Mouse (Mus musculus) mouse embryonic stem cell (cell line): ENCODE results near the gene Fuz.

ENCODE experiments used
- in situ Hi-C, 2 experiments: fragments of 300-500 bp; cut with MboI; formaldehyde crosslinking; loops; 1 replicate in 1 of 2; 3 replicates in 1 of 2; pipeline ENCODE4 v1.14.3; 2019 to 2020; ENCODE audit warnings: low sequenced_read_pairs in 2 of 2, low pct_unique_long_range_greater_than_20kb in 1 of 2, mixed read lengths in 1 of 2; ENCODE audit not compliant: unreplicated experiment in 1 of 2

Fuz gene

DNA sequence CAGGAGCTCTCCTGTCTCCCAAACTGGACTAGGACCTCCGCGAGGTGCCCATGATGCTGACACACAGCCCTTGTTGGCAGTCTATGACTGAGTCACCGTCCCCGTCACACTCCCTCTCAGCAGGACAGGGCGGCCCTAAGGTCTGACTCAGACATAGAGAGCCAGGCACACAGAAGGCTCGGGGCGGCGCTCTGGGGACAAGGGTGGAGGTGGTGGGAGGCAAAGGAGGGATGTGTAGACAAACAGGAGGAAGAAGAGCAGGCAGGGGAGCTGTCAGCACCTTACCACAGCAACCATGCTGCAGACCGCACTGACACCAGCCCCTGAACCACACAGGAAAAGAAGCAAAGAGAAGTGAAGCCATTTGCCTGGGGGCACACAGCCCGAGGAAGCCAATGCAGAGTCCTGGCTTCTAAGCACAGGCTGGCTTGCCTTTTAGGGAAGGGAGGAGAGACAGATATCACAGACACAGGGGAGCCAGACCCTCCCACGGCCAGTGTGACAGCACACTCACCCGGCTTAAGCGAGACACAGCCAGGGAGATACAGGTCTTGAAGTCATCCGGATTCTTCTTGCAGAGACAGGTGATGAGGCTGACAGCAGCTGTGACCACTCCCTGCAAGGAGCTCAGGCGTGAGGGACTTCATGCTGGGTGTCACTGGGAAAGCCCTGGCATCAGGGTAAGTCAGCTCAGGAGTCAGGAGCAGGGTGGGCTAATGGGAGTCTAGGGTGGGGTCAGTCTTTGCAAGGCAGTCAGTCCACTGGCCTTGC, 13.0 kb downstream of the Fuz start:
- in situ Hi-C loops, result no loop called here

DNA sequence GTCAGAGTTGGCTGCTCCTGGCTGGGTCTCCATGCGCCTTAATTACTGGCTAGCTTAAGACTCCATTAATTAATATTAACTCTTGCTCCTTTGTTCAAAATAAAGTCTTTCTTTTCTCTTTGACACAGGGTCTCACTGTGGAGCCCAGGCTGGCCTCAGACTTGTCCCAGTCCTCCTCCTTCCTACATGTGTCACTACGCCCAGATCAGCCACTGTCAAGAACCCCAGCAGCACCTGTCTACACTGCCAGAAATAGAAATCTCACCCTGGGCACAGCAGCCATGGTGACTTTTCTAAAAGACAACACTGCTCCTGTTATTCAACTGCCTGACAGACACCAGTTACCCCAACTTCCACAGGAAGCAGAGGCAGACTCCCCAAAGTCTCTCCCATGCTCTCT, 18.5 kb downstream of the Fuz start:
- in situ Hi-C loops, result no loop called here

DNA sequence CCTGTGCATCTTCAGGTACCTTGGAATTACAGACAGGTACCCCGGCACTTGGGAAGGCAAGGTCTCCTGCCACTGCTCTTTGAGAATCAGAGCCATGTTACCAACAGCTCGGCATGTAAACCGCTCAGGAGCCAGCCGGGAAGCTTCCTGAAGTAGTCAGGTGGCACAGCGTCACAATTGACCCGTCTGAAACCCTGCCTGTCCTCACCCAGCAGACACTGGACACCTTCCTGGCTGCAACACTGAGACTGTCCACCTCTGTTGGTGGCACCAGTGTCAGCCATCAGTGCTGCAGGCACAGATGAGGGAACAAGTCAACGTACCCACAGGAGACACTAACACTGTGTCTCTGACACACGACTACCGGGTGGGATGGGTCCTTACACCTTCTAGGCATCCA, 19.4 kb downstream of the Fuz start:
- in situ Hi-C loops, result no loop called here

DNA sequence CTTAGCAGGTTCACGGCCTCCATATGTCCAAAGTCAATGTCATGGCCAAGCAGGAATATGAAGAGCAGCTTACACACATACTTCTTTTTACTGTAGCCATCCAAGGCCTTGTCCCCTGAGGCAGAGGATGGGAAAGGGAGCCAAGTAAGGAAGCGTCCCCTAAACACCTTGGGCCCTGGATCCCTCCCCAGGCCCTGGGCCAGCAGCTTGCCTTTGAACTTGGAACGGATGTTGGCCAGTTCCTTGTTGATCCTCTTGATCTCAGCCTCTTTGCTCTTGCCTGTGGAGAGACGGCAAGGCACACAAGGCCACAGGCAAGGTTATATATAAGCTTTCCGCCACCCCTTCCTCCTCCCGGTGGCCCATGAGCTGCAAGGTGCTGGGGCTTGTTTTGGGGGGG, 20.3 kb downstream of the Fuz start:
- in situ Hi-C loops, result no loop called here

DNA sequence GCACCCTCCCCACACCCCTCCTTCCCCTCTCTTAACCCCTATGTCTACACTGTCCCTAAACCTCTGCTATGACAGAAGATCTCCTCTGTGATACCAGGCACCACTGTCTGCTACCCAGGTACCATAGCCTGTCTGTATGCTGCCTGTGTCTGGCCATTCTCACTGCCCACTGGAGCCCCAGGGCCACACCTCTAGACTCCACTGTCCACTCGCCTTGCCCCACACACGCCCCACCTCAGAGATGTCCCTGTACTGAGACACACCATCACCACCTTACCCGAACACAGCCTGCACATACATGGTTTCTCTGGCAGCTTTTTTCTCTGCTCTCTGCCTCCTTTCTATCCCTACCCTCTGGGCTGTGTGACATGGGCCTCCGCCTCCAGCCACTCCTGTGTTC, 21.0 kb downstream of the Fuz start:
- in situ Hi-C loops, result no loop called here

DNA sequence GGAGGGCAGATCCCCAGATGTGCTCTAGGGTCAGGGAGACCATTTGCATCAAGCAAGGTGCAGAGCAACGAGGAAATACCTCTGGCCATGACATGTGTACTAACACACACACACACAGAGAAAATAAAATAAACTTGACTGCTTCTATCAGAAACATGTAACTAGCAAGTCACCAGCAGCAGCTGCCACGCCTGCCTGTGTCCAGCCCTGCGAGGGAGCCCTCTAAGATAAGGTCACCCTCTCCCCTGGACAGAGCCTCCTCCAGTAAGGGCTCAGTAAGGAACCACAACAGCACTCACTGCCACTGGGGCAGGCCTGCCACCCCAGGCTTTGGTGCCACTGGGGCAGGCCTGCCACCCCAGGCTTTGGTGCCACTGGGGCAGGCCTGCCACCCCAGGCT, 22.3 kb downstream of the Fuz start:
- in situ Hi-C loops, result no loop called here

DNA sequence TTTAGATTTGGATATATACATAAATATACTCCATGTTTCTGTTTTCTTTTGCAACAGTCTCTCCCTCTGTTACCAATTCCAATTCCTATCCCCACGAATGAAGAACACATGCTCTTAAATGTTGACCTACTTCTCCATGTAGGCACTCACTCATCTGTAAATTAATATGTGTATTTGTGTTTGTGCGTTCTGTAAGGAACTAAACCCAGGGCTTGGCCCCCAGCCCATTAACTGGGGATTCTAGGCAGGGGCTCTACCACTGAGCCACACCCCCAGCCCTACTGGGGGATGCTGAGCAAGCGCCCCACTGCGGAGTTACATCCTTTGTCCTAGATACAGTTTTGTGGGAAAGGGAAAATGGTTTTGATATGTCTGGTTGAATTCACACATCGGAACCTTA, 23.2 kb downstream of the Fuz start:
- in situ Hi-C loops, result no loop called here

DNA sequence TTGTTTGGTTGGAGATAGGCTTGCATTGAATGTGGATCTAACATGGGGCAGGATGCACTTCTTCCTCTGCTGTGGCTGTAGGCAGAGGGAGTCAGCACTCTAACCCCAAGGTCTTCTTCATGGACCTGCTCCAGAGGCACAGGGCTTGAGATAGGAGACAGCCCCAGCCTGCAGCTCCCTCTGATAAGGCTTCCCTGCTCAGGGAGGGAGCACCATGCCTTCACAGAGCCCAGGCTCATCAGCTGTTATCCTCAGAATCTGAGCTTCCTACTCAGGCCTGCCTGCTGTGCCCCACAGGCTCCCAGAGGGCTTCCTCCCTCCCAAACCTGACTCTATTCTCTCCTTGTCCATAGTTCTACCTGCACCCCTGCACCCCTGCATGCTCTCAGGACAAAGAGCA, 26.7 kb downstream of the Fuz start:
- in situ Hi-C loops, result no loop called here

DNA sequence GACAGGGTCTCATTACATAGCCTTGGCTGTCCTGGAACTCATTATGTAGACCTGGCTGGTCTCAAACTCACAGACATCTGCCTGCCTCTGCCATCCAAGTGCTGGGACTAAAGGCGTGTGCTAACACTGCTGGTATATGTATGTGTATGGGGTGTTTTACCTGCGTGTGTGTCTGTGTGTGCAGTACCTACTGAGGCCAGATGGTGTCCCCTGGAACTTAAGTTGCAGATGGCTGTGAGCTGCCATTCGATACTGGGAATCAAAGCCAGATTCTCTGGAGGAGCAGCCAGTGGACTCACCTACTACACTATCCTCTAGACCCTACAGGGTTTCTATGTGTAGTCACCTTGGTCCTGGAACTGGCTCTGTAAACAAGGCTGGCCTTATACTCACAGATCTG, 29.6 kb downstream of the Fuz start:
- in situ Hi-C loops, result no loop called here

DNA sequence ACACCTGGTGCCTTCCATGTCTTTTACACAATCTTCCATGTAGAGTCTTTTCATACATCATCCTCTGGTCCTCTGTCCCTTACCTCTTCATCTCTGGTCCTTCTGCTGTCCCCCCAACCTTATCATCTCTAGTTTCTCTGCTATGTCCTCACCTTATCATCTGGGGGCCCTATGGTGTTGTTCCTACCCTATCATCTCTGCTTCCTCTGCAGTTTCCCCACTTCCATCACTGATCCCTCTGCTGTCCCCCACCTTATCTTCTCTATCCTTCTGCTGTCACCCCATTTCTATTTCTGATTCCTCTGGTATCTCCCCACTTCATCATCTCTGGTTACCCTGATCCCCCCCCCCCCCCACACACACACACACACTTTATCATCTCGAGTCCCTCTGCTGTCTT, 32.7 kb downstream of the Fuz start:
- in situ Hi-C loops, result no loop called here

DNA sequence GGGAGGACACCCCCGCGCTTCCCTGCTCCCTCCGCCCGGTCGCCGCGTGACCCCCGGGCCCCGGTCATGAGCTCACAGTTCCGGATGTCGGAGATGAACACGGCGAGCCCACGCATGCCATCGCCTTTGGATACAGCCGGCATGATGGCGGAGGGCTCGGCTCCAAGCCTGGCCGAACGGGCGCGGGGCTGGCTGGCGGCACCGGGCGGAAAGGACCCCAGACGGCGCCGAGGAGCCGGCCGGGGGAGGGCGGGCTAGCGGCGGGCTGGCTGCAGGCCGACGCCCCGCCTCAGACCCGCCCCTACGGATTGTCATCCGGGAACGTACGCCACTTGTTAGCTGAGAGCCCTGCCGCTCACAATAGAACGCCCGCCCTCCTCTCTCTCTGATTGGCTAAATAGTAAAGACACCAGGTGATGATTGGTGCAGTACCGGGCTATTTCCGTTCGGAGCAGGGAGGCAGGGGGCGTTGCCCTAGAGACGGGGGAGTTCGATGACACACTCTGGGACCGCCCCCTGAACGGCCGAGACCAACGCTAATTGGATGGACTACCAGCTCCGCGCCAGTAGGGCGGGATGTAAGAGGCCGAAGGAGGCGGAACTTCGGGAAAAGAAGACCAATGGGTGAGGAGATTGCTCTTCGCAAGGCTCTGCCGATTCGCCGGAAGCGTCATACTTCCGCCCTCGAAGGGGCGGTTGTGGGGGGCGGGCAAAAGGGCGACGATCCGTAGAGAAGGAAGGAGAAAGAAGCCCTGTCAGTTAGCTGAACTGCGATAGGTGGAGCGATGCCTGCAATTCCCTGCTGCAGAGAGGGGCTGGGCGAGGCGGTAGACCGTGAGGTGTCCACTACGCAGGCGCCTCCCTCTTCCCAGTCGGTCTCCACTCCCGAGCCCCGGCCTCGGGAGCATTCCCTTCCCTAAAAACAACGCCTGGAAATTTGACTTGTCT, 33.6 kb downstream of the Fuz start, which contains the start of gene Ap2a1:
TSS of gene Ap2a1 (minus strand) at position 293 of the 948 bp plus-strand sequence.
- in situ Hi-C loops, result no loop called here

DNA sequence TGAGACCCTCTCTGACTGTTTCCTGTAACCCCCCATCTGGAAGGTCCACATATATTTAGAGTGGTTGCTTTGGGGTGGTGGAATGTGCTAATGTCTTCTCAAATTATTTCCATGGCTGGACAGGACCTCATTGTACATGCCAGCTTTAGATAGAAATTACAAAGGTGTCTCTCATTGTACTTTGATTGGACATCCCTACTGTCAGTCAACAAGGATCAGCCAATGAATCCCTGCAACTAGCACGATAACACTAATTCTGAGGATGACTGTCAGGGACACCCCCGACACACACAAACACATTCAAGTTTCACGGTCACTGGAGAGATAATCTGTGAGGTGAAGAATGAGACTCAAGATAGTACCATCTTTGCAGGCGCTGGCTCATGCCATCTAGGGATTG, 42.8 kb downstream of the Fuz start:
- in situ Hi-C loops, result no loop called here

DNA sequence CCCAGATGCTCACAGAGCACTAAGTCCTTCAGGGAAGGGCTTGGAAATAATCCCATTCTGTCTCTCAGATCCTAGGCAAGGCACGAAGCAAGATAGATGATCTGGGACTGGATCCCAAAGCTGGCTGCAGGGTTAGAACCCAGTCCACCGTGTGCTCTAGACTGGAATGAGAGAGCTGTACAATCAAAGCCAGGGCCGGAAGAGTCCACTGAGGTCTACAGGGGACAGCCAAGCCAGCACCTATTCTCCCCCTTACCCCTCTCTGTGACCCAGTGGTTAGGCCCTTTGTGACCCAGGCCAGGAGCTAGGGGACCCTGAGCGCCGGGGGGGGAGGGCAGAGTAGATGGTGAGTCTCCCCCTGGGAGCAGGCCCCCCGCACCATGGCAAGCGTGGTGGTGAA, 47.0 kb downstream of the Fuz start, which contains the start of gene Tsks:
TSS of gene Tsks (plus strand) at position 301 of the 400 bp plus-strand sequence.
- in situ Hi-C loops, result no loop called here

DNA sequence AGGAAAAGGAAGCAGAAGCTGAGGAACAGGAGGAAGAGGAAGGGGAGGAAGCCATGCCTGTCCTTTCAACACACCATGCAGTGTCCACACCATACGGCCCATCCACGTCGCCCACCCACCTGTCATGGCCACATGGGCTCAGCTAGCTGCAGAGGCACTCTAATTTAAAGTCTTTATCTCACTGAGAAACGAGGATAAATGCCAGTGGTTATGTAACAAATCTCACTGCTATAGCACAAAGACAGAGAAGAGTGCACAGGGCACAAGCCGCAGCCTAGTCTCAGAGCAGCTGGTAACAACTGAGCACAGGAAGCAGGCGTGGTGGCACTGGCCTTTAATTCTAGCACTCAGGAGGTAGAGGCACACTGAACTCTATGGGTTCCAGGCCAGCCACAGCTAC, 54.0 kb downstream of the Fuz start:
- in situ Hi-C loops, result loop anchor here in 1 of 2 experiments (10.0 kb wide), 1 partner anchor 225 kb away; no protein-coding TSS in a partner anchor

DNA sequence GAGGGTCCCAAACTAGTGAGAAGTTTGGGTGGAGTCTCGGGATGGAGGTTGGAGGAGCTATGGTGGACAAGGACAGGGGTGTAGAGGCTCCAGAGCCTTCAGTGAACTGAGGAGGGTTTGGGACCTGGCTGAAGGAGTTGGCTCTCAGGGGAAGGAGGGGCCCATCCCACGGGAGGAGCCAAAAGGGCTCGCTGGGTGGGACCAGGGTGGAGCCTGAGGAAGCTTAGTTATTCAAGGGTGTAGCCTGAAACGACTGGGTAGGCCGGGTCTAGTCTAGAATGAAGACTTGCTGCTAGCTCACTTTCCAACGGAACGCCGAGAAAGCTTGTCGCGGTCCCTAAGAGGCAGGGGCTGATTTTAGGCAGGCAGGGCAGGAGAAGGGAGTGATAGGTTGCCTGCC, 56.1 kb downstream of the Fuz start:
- in situ Hi-C loops, result loop anchor here in 1 of 2 experiments (10.0 kb wide), 1 partner anchor 227 kb away; no protein-coding TSS in a partner anchor
